Mouse (Mus musculus) lung, postnatal 0 days (tissue): ENCODE data around the gene Ccdc181. TPM values are rescaled to one million over a fixed set of nuclear protein-coding genes. Genes with fewer than 3 reads are reported as not detected.

Experiments
- ATAC-seq: fragments of 200-750 bp; cut with Nextera tagmentation; 2 replicates; pipeline ENCODE4 v1.8.0; 2017; ENCODE audit warnings: moderate library complexity
- DNase-seq: peaks from one replicate; pipeline ENCODE4 v3.0.0-alpha.2; 2016; ENCODE audit warnings: low spot score
- H3K27ac ChIP-seq: fragments of 300-500 bp; sonication (generic); 2 replicates; pipeline ENCODE4 v1.5.1; 2014; ENCODE audit warnings: antibody characterized with exemption, mild to moderate bottlenecking, low read length, mixed read lengths
- H3K27me3 ChIP-seq: fragments of 300-500 bp; sonication (generic); replicated peaks from 2 replicates; pipeline ENCODE4 v1.6.1; 2014; ENCODE audit warnings: low read length, mixed read lengths; ENCODE audit not compliant: insufficient read depth
- H3K36me3 ChIP-seq: fragments of 300-500 bp; sonication (generic); 2 replicates; pipeline ENCODE4 v1.6.1; 2014; ENCODE audit warnings: low read length, mixed read lengths; ENCODE audit not compliant: insufficient read depth
- H3K4me1 ChIP-seq: fragments of 300-500 bp; sonication (generic); 2 replicates; pipeline ENCODE4 v1.6.1; 2014; ENCODE audit warnings: antibody characterized with exemption, low read depth, low read length, mixed read lengths; ENCODE audit not compliant: insufficient read depth
- H3K4me2 ChIP-seq: fragments of 300-500 bp; sonication (generic); replicated peaks from 2 replicates; pipeline ENCODE4 v1.6.1; 2014; ENCODE audit warnings: low read depth, mild to moderate bottlenecking, low read length, moderate library complexity, mixed read lengths
- H3K4me3 ChIP-seq: fragments of 300-500 bp; sonication (generic); 2 replicates; pipeline ENCODE4 v1.5.1; 2014; ENCODE audit warnings: low read depth, low read length
- H3K9ac ChIP-seq: fragments of 300-500 bp; sonication (generic); replicated peaks from 2 replicates; pipeline ENCODE4 v1.6.1; 2014; ENCODE audit warnings: low read depth, mild to moderate bottlenecking
- H3K9me3 ChIP-seq: fragments of 300-500 bp; sonication (generic); 2 replicates; pipeline ENCODE4 v1.6.1; 2016; ENCODE audit warnings: low read length, mixed read lengths
- CTCF ChIP-seq: IDR thresholded peaks from 2 replicates; pipeline ENCODE4 v1.5.1; 2016; ENCODE audit warnings: antibody characterized with exemption, mild to moderate bottlenecking
- EP300 ChIP-seq: IDR thresholded peaks from 2 replicates; pipeline ENCODE4 v1.6.1; 2016; ENCODE audit warnings: antibody characterized with exemption, mild to moderate bottlenecking, control low read depth
- WGBS: fragments of 180-500 bp; shearing (Covaris S2); extraction: QIAGEN DNeasy Blood & Tissue Kit; methylation state at CpG from one replicate; pipeline ENCODE4 v1.1.7; 2014; 5-methylcytosine and 5-hydroxymethylcytosine counted together
- polyA plus RNA-seq: library from polyadenylated mRNA; unstranded; fragments of >200 nt; fragmentation: Nextera tagmentation; extraction: Ambion mirVana; gene quantifications from 2 replicates; pipeline ENCODE4 v1.2.1, GENCODE M21; 2015

Gene Ccdc181
- polyA plus RNA-seq, 1 experiment from 2014 or later = 14.4 TPM

GRCm38 (mm10) chr1:164273659-164274058, 1.7 kb upstream of the Ccdc181 start:
- H3K4me3 ChIP-seq = no peak overlapping the region
- H3K9ac ChIP-seq = no peak overlapping the region
- H3K27ac ChIP-seq = no peak overlapping the region
- no peaks in the 10 kb centered on the region; the same call in 1 of the 2 replicates for H3K4me1 ChIP-seq
- TF ChIP-seq CTCF (no peak), EP300 (no peak)
- no peak for DNase-seq
- no peak for ATAC-seq
- H3K36me3 ChIP-seq = no peaks in the 10 kb centered on the region
- H3K4me2 ChIP-seq = no peak overlapping the region
- no peaks in the 10 kb centered on the region for H3K27me3 ChIP-seq
- WGBS = 79% methylated on average over 6 of the region's 6 CpGs
- H3K9me3 ChIP-seq = no peaks in the 10 kb centered on the region

GRCm38 (mm10) chr1:164276552-164276951, 1.2 kb downstream of the Ccdc181 start:
- ATAC-seq = no peak
- no peak overlapping the region for H3K4me2 ChIP-seq
- no peak for TF ChIP-seq EP300
- no peak for TF ChIP-seq CTCF
- no peak overlapping the region for H3K4me3 ChIP-seq
- no peaks in the 10 kb centered on the region for H3K27me3 ChIP-seq
- WGBS = 77% methylated on average over 3 of the region's 3 CpGs
- no peak overlapping the region for H3K9ac ChIP-seq
- no peak overlapping the region for H3K27ac ChIP-seq
- DNase-seq = no peak
- H3K4me1 ChIP-seq = no peaks in the 10 kb centered on the region; the same call in 1 of the 2 replicates
- no peaks in the 10 kb centered on the region for H3K36me3 ChIP-seq
- no peaks in the 10 kb centered on the region for H3K9me3 ChIP-seq

- TF ChIP-seq EP300 (no peak), CTCF (no peak)
- no peak overlapping the region for H3K27ac ChIP-seq
- H3K36me3 ChIP-seq = no peaks in the 10 kb centered on the region
- H3K9me3 ChIP-seq = no peaks in the 10 kb centered on the region
- H3K4me2 ChIP-seq = no peak overlapping the region
- 38% methylated on average over 4 of the region's 4 CpGs for WGBS
- no peaks in the 10 kb centered on the region for H3K27me3 ChIP-seq
- H3K4me3 ChIP-seq = no peak overlapping the region
- no peaks in the 10 kb centered on the region; the same call in 1 of the 2 replicates for H3K4me1 ChIP-seq
- H3K9ac ChIP-seq = no peak overlapping the region
- DNase-seq (no peak), ATAC-seq (no peak)
These were observed 3.9 kb downstream of the Ccdc181 start for GRCm38 (mm10) chr1:164279332-164279731.

GRCm38 (mm10) chr1:164284007-164284406, 8.6 kb downstream of the Ccdc181 start:
- no peaks in the 10 kb centered on the region for H3K36me3 ChIP-seq

GRCm38 (mm10) chr1:164287406-164287805, 12.0 kb downstream of the Ccdc181 start:
- Histone ChIP-seq H3K27me3 (no peaks in the 10 kb centered on the region), H3K4me2 (no peak overlapping the region), H3K9ac (no peak overlapping the region), H3K4me3 (no peak overlapping the region), H3K36me3 (peaks cover 7% of the 10 kb centered on the region; the same call in 1 of the 2 replicates), H3K27ac (no peak overlapping the region), H3K9me3 (no peaks in the 10 kb centered on the region), H3K4me1 (no peaks in the 10 kb centered on the region)
- 55% methylated on average over 15 of the region's 15 CpGs for WGBS
- DNase-seq (no peak), ATAC-seq (no peak)
- TF ChIP-seq EP300 (no peak), CTCF (no peak)

More at GRCm38 (mm10) chr1:164284007-164284406, 8.6 kb downstream of the Ccdc181 start:
- Histone ChIP-seq H3K27ac (no peak overlapping the region), H3K9me3 (no peaks in the 10 kb centered on the region), H3K4me1 (no peaks in the 10 kb centered on the region), H3K27me3 (no peaks in the 10 kb centered on the region), H3K9ac (no peak overlapping the region), H3K4me2 (no peak overlapping the region), H3K4me3 (no peak overlapping the region)
- ATAC-seq (no peak), DNase-seq (no peak)
- 94% methylated on average over 3 of the region's 3 CpGs for WGBS
- TF ChIP-seq EP300 (no peak), CTCF (no peak)

GRCm38 (mm10) chr1:164292040-164292439, 16.7 kb downstream of the Ccdc181 start:
- ATAC-seq = no peak
- peaks cover 8% of the 10 kb centered on the region; the same call in 1 of the 2 replicates for H3K36me3 ChIP-seq
- no peak overlapping the region for H3K4me3 ChIP-seq
- TF ChIP-seq EP300 (no peak), CTCF (peak; percentile 39)
- WGBS = 84% methylated on average over 5 of the region's 5 CpGs
- H3K9ac ChIP-seq = no peak overlapping the region
- no peak overlapping the region for H3K4me2 ChIP-seq
- no peaks in the 10 kb centered on the region for H3K9me3 ChIP-seq
- no peaks in the 10 kb centered on the region for H3K27me3 ChIP-seq
- H3K27ac ChIP-seq = no peak overlapping the region
- no peaks in the 10 kb centered on the region for H3K4me1 ChIP-seq
- DNase-seq = no peak

GRCm38 (mm10) chr1:164294071-164294470, 18.7 kb downstream of the Ccdc181 start:
- Histone ChIP-seq H3K9ac (no peak overlapping the region), H3K27me3 (no peaks in the 10 kb centered on the region), H3K27ac (no peak overlapping the region), H3K9me3 (no peaks in the 10 kb centered on the region), H3K4me2 (no peak overlapping the region), H3K4me1 (no peaks in the 10 kb centered on the region), H3K4me3 (no peak overlapping the region), H3K36me3 (peaks cover 20% of the 10 kb centered on the region; the same call in 1 of the 2 replicates)
- ATAC-seq (peak; percentile 62), DNase-seq (peak; percentile 66)
- WGBS = 73% methylated on average over 6 of the region's 6 CpGs
- TF ChIP-seq CTCF (no peak), EP300 (peak; percentile 30; the same call in 1 of the 2 replicates)
